9 mouse cellular contexts compared by ENCODE assay signal in genomic region chr7:65388243-65389013, GRCm38 (mm10).
A peak's percentile ranks its signal among the peaks of the same experiment; 100 is the strongest.
DNase-seq lines count a peak whose midpoint lies in the region; ATAC-seq lines count a peak whose summit lies in the region.
"Had no signal": no experiment of that assay in that cellular context is flagged by ENCODE, and none has a peak within 500 bp of the region (broad histone marks: within the 10 kb centered on the region; RNA-seq: fewer than 3 reads in every experiment).

No protein-coding gene starts in this region.

- H3K36me3 ChIP-seq in heart, embryonic 13.5 days, result no peaks in the 10 kb centered on the region

- no peak overlapping the region for H3K4me3 ChIP-seq in heart, embryonic 13.5 days

- peak; percentile 41 for DNase-seq in kidney, postnatal 10 days
- DNase-seq in kidney, postnatal 36 days, result no peak
- peak; percentile 26 for DNase-seq in cerebellum, adult 9-10 months
- DNase-seq in lung, postnatal 14 days, result peak; percentile 79
- no peak for DNase-seq in c-Kit-positive CD71-positive TER-119-positive erythroid progenitor cells, embryonic 14.5 days (ENCODE audit: low spot score)
- no peak for DNase-seq in ovary, postnatal 36 days (ENCODE audit: low spot score)
- no peak for DNase-seq in embryo, embryonic 10 days (ENCODE audit: low spot score)
- DNase-seq: embryo, embryonic 11 days had no signal

- 0 out of 2 replicates have a peak overlapping the region, but pooled peaks have one; percentile 8 for H3K9ac ChIP-seq in heart, embryonic 13.5 days

- H3K4me2 ChIP-seq in heart, embryonic 13.5 days, result peak overlapping the region; percentile 33

- no peaks in the 10 kb centered on the region for H3K9me3 ChIP-seq in heart, embryonic 13.5 days

- WGBS in heart, embryonic 13.5 days, result 64% methylated on average over 8 of the region's 8 CpGs

- ATAC-seq in heart, embryonic 13.5 days (ENCODE audit: extremely low read depth, insufficient number of reproducible peaks, low FRiP score, low TSS enrichment), result no peak

- H3K4me1 ChIP-seq in heart, embryonic 13.5 days, result peaks cover 18% of the 10 kb centered on the region

- H3K27ac ChIP-seq in heart, embryonic 13.5 days (replicated peaks), result peak overlapping the region; percentile 77

- no peaks in the 10 kb centered on the region for H3K27me3 ChIP-seq in heart, embryonic 13.5 days (replicated peaks)

Comparison
In these comparisons a context has a peak if more than half of its experiments do, and no peak if none do; other contexts are left out.
1. DNase-seq: peak in kidney, postnatal 10 days (single experiment), cerebellum, adult 9-10 months (single experiment) and lung, postnatal 14 days (single experiment); none in kidney, postnatal 36 days (0 of 2), c-Kit-positive CD71-positive TER-119-positive erythroid progenitor cells, embryonic 14.5 days (single experiment), ovary, postnatal 36 days (single experiment) and embryo, embryonic 10 days (single experiment).